In the genomic region with DNA sequence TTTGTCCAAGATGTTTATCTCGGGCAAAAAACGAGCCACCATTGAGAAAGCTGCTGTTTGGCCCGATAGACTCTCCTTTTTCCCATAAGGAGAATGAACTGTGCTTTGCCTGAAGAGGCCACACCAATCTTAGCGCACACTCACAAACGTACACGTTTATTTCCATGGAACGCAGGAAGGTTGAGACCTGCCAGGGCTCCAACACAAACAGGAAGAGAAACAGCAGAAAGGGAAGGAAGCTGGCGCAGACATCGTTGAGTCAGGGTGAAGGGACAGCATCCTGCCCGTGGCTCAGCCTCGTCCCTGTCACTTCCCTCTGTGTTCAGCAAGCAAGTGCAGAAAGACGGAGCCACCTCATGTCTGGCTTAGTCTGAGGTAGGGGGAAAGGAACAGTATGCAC, we compare ENCODE assay signal across 9 mouse cellular contexts. TPM values are rescaled to one million over a fixed set of nuclear protein-coding genes. Genes with fewer than 3 reads are reported as not detected.
DNase-seq lines count a peak whose midpoint lies in the region; ATAC-seq lines count a peak whose summit lies in the region.
"Had no signal": no experiment of that assay in that cellular context is flagged by ENCODE, and none has a peak within 500 bp of the region (broad histone marks: within the 10 kb centered on the region; RNA-seq: fewer than 3 reads in every experiment).

No protein-coding gene starts in this region.

- no peaks in the 10 kb centered on the region for H3K4me1 ChIP-seq in lung, embryonic 15.5 days

- no peaks in the 10 kb centered on the region for H3K9me3 ChIP-seq in lung, embryonic 15.5 days
- H3K9me3 ChIP-seq: limb, embryonic 13.5 days had no signal

- no peak overlapping the region for H3K4me2 ChIP-seq in lung, embryonic 15.5 days
- H3K4me2 ChIP-seq: limb, embryonic 13.5 days had no signal

- H3K27me3 ChIP-seq in lung, embryonic 15.5 days, result no peaks in the 10 kb centered on the region
- no peaks in the 10 kb centered on the region for H3K27me3 ChIP-seq in splenic B cell, adult 2 months (ENCODE audit: control insufficient read depth, insufficient read depth, low read length, poor library complexity, severe bottlenecking)
- H3K27me3 ChIP-seq: limb, embryonic 13.5 days had no signal

- ATAC-seq in granulocyte monocyte progenitor cell, adult 5-6 weeks (replicated peaks; ENCODE audit: poor library complexity, severe bottlenecking), result peak; percentile 93
- ATAC-seq in lung, embryonic 15.5 days (ENCODE audit: borderline replicate concordance, extremely low read depth, low FRiP score, low TSS enrichment), result peak; percentile 75; the same call in 1 of the 2 replicates

- no peak overlapping the region for H3K9ac ChIP-seq in lung, embryonic 15.5 days
- H3K9ac ChIP-seq: limb, embryonic 13.5 days had no signal

- peak overlapping the region; percentile 50 for H3K27ac ChIP-seq in lung, embryonic 15.5 days
- H3K27ac ChIP-seq: limb, embryonic 13.5 days had no signal

- peak; percentile 13 for DNase-seq in right cerebral cortex, adult 18-20 months
- no peak for DNase-seq in right cerebral cortex, postnatal 4 days
- peak; percentile 59 for DNase-seq in kidney, postnatal 10 days
- DNase-seq in splenic B cell, adult 2 months (ENCODE audit: low read depth, low spot score), result peak; percentile 62
- no peak for DNase-seq in yolk sac, embryonic 10.5 days (ENCODE audit: low spot score)
- no peak for DNase-seq in urinary bladder, postnatal 10 days (ENCODE audit: low spot score)

- H3K4me3 ChIP-seq in lung, embryonic 15.5 days, result no peak overlapping the region
- H3K4me3 ChIP-seq: limb, embryonic 13.5 days had no signal

- no peaks in the 10 kb centered on the region for H3K36me3 ChIP-seq in lung, embryonic 15.5 days
- H3K36me3 ChIP-seq in splenic B cell, adult 2 months (ENCODE audit: control insufficient read depth, insufficient read depth, low read length, poor library complexity, severe bottlenecking), result no peaks in the 10 kb centered on the region
- H3K36me3 ChIP-seq: limb, embryonic 13.5 days had no signal

- 32% methylated on average over 12 of the region's 12 CpGs for WGBS in lung, embryonic 15.5 days

RNA-seq across cellular contexts. Expression of a gene that starts 56.8 kb away (rescaled TPM):
- total RNA-seq in granulocyte monocyte progenitor cell, adult 5-6 weeks (2014; fragmentation: Nextera tagmentation), result 284 and 329 TPM in 2 replicates
- total RNA-seq in granulocyte monocyte progenitor cell, adult 5-6 weeks (2017), result 441 and 484 TPM in 2 replicates
- 236 and 242 TPM in 2 replicates for polyA plus RNA-seq in lung, embryonic 15.5 days (2015; fragmentation: Nextera tagmentation; extraction: Ambion mirVana)

Comparison
In these comparisons a context has a peak if more than half of its experiments do, and no peak if none do; other contexts are left out.
1. DNase-seq: peak in right cerebral cortex, adult 18-20 months (single experiment), kidney, postnatal 10 days (single experiment) and splenic B cell, adult 2 months (single experiment); none in right cerebral cortex, postnatal 4 days (single experiment), yolk sac, embryonic 10.5 days (single experiment) and urinary bladder, postnatal 10 days (single experiment).